Mouse (Mus musculus) CH12.LX (cell line): ENCODE measurements around the gene 5730596B20Rik. TPM values are rescaled to one million over a fixed set of nuclear protein-coding genes. Genes with fewer than 3 reads are reported as not detected.

Experiments
- DNase-seq: peaks from one replicate; pipeline ENCODE4 v3.0.0-alpha.2; 2013; ENCODE audit errors: extremely low read depth
- H3K27ac ChIP-seq: 2 replicates; pipeline ENCODE4 v1.5.1; 2012; ENCODE audit warnings: low read depth, mild to moderate bottlenecking, control low read depth, moderate library complexity; ENCODE audit not compliant: insufficient read depth
- H3K27me3 ChIP-seq: replicated peaks from 2 replicates; pipeline ENCODE3; 2012; ENCODE audit warnings: inconsistent platforms
- H3K36me3 ChIP-seq, 2 experiments: replicated peaks in 1 of 2; 2 replicates each; pipeline versions ENCODE3 to v1.6.1; 2012; ENCODE audit warnings: inconsistent platforms in 1 of 2, low read length in 1 of 2, mild to moderate bottlenecking in 1 of 2, mixed read lengths in 1 of 2, moderate library complexity in 1 of 2; ENCODE audit not compliant: control insufficient read depth in 1 of 2, insufficient read depth in 1 of 2
- H3K4me1 ChIP-seq, 2 experiments: 2 replicates each; pipeline ENCODE4 v1.6.1; 2012; ENCODE audit warnings: inconsistent platforms in 1 of 2, moderate library complexity in 1 of 2; ENCODE audit not compliant: insufficient read depth in 2 of 2, control insufficient read depth in 1 of 2
- H3K4me2 ChIP-seq: 2 replicates; pipeline ENCODE4 v1.6.1; 2012; ENCODE audit warnings: low read depth, mild to moderate bottlenecking, control low read depth; ENCODE audit not compliant: poor library complexity, insufficient read depth, severe bottlenecking
- H3K4me3 ChIP-seq, 3 experiments: fragments of 150-350 bp in 1 of 3; sonication (generic) in 1 of 3; replicated peaks in 1 of 3; 2 replicates each; pipeline versions ENCODE3 to v1.5.1; 2011 to 2012; ENCODE audit warnings: low read depth in 2 of 3, low read length in 2 of 3, mild to moderate bottlenecking in 2 of 3, moderate library complexity in 2 of 3, control low read depth in 1 of 3, improper control_type of control experiment in 1 of 3, inconsistent platforms in 1 of 3, mixed read lengths in 1 of 3; ENCODE audit not compliant: poor library complexity in 1 of 3
- H3K79me2 ChIP-seq: replicated peaks from 2 replicates; pipeline ENCODE4 v1.6.1; 2012; ENCODE audit warnings: mild to moderate bottlenecking, moderate library complexity; ENCODE audit not compliant: control insufficient read depth, poor library complexity, insufficient read depth, severe bottlenecking; ENCODE audit errors: extremely low read depth
- H3K9ac ChIP-seq: 2 replicates; pipeline ENCODE4 v1.6.1; 2012; ENCODE audit warnings: low read depth, mild to moderate bottlenecking, control low read depth, moderate library complexity; ENCODE audit not compliant: insufficient read depth
- H3K9me3 ChIP-seq: replicated peaks from 2 replicates; pipeline ENCODE3; 2012; ENCODE audit warnings: low read length, inconsistent platforms, mixed read lengths
- CHD1 ChIP-seq: IDR thresholded peaks from 2 replicates; pipeline ENCODE4 v1.6.1; 2012; ENCODE audit warnings: low read depth, low read length, improper control_type of control experiment, inconsistent platforms
- HCFC1 ChIP-seq: IDR thresholded peaks from 2 replicates; pipeline ENCODE4 v1.6.1; 2012; ENCODE audit warnings: low read depth, mild to moderate bottlenecking, inconsistent platforms, low read length, improper control_type of control experiment
- IRF4 ChIP-seq: IDR thresholded peaks from 2 replicates; pipeline ENCODE4 v1.6.1; 2014; ENCODE audit warnings: low read depth, mild to moderate bottlenecking, inconsistent platforms, low read length, improper control_type of control experiment
- JUND ChIP-seq: conservative IDR thresholded peaks from 2 replicates; pipeline ENCODE4 v1.6.1; 2011; ENCODE audit warnings: low read depth, low read length, improper control_type of control experiment
- MAFK ChIP-seq: IDR thresholded peaks from 2 replicates; pipeline ENCODE4 v1.6.1; 2011; ENCODE audit warnings: low read length, improper control_type of control experiment; ENCODE audit not compliant: insufficient replicate concordance
- MXI1 ChIP-seq: IDR thresholded peaks from 2 replicates; pipeline ENCODE4 v1.6.1; 2011; ENCODE audit warnings: mild to moderate bottlenecking, low read depth, low read length, improper control_type of control experiment
- NELFE ChIP-seq: IDR thresholded peaks from 2 replicates; pipeline ENCODE4 v1.6.1; 2011; ENCODE audit warnings: low read depth, low read length, improper control_type of control experiment
- PAX5 ChIP-seq: IDR thresholded peaks from 2 replicates; pipeline ENCODE4 v1.6.1; 2012; ENCODE audit warnings: low read length, inconsistent platforms, mixed read lengths
- POLR2AphosphoS2 ChIP-seq: IDR thresholded peaks from 2 replicates; pipeline ENCODE4 v1.6.1; 2011; ENCODE audit warnings: low read depth, low read length, improper control_type of control experiment
- SIN3A ChIP-seq: IDR thresholded peaks from 2 replicates; pipeline ENCODE4 v1.6.1; 2012; ENCODE audit warnings: low read length, improper control_type of control experiment, inconsistent platforms
- TBP ChIP-seq: conservative IDR thresholded peaks from 2 replicates; pipeline ENCODE4 v1.6.1; 2011; ENCODE audit warnings: low read depth, low read length, improper control_type of control experiment
- USF1 ChIP-seq: IDR thresholded peaks from 2 replicates; pipeline ENCODE4 v1.6.1; 2014; ENCODE audit warnings: low read depth, mild to moderate bottlenecking, inconsistent platforms, low read length, improper control_type of control experiment
- ZKSCAN1 ChIP-seq: IDR thresholded peaks from 2 replicates; pipeline ENCODE4 v1.6.1; 2012; ENCODE audit warnings: low read depth, inconsistent platforms, low read length, improper control_type of control experiment, borderline replicate concordance
- ZMIZ1 ChIP-seq: IDR thresholded peaks from 2 replicates; pipeline ENCODE4 v1.6.1; 2012; ENCODE audit warnings: low read depth, mild to moderate bottlenecking, inconsistent platforms, low read length, improper control_type of control experiment
- ZNF384 ChIP-seq: IDR thresholded peaks from 2 replicates; pipeline ENCODE4 v1.6.1; 2012; ENCODE audit warnings: low read depth, low read length, improper control_type of control experiment, inconsistent platforms
- dilution Hi-C: fragments of 300-500 bp; cut with MboI; formaldehyde crosslinking; loops from 2 replicates; pipeline ENCODE4 v1.14.3; 2020; ENCODE audit warnings: low sequenced_read_pairs; ENCODE audit not compliant: extremely low pct_unique_long_range_greater_than_20kb, extremely low pct_ligation_motif_present
- in situ Hi-C: fragments of 300-500 bp; cut with MboI; formaldehyde crosslinking; loops from 3 replicates; pipeline ENCODE4 v1.14.3; 2019; ENCODE audit warnings: low sequenced_read_pairs, low pct_ligation_motif_present, low pct_unique_long_range_greater_than_20kb, mixed read lengths
- polyA plus RNA-seq: library from polyadenylated mRNA; unstranded; fragments of >175 nt; gene quantifications from 2 replicates; pipeline ENCODE4 v1.2.1, GENCODE M21; 2012; ENCODE audit warnings: low read depth; ENCODE audit not compliant: insufficient read length
- total RNA-seq, 2 experiments: library from RNA; depleted of rRNA; stranded (reverse); fragments of 300-350 nt in 1 of 2; fragments of >200 nt in 1 of 2; gene quantifications; 2 replicates each; pipeline ENCODE4 v1.2.3; 2012 to 2014

The 5730596B20Rik gene
- total and polyA plus RNA-seq, 3 experiments, result 0.07 TPM; not detected in 2

DNA sequence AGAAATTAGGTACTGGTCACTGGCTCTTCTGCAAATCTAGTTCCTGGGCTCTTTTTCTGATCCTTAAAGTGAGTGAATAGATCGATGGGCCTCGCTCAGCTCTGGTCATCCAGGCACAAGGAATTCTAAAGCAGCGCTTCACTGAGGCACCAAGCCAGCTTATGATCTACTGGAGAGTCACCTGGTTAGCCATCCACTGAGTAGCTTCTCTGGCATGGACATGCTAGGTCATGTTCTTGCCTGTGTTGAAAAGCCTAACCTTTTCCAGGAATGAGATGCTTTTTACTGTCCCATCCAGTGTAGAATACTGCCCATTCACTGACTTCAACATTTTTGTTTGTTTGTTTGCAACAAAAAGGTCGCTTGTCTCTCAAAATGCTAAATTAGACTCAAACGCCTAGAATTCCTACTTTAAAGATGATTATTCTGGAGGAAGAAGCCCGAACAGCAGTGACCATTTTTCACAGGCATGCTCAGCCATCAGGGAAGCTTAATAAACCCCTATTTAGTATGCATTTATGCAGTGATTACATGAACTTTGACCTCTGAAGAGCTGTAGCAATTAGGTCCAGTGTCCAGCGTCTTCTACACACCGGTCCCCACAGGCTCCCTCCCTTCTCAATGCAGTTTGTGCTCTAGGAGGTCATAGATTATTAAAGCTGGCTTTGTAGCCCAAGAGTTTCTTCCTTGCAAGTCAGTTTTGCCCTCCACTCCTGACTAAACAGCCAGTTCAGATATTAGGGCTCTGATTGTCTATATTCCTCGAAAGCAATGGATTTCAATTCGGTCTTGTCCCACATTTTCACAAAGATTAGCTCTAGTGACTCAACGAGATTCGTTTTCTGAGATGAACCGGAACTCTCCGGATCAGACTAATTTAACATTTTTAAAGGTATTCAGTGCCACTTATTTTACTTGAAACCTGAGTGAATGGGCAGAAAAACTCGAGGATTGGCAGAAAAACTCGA, 24.8 kb upstream of the 5730596B20Rik start:
- Histone ChIP-seq H3K79me2 (no peaks in the 10 kb centered on the region), H3K27me3 (no peaks in the 10 kb centered on the region), H3K4me2 (no peak overlapping the region), H3K36me3 (peaks cover 0 to 10% of the 10 kb centered on the region in 2 experiments), H3K9me3 (no peaks in the 10 kb centered on the region), H3K4me3 (no peak overlapping the region), H3K27ac (no peak overlapping the region), H3K4me1 (peaks cover 2 to 3% of the 10 kb centered on the region in 2 experiments; a peak in 2 of 4 replicates), H3K9ac (no peak overlapping the region)
- dilution Hi-C loops, result no loop called here
- in situ Hi-C loops, result no loop called here
- no peak for DNase-seq
- no peak for TF ChIP-seq MAFK
- TF ChIP-seq TBP, result no peak
- no peak for TF ChIP-seq MXI1
- no peak for TF ChIP-seq POLR2AphosphoS2
- TF ChIP-seq CHD1, result no peak
- no peak for TF ChIP-seq PAX5
- no peak for TF ChIP-seq IRF4
- TF ChIP-seq ZMIZ1, result no peak

DNA sequence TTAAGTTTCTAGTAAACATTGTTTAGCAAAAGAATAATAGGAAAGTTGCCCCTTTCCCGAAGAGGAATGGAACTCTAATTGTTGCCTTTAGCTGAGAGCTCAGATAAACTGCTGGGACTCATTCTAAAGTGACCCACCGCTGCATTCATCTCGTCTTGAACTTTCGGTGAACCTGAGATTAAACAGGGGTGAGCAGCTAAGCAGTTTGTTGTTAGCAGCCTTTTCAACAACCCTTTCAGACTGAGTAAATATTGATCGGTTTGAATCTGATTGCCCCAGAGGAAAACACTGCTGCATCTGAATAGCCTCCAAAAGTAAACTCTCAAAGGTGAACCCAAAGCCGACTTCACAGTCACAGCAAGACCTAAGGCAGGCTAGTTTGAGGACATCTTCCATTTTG, 24.0 kb upstream of the 5730596B20Rik start:
- no peak for TF ChIP-seq HCFC1
- TF ChIP-seq NELFE, result no peak
- no peak for TF ChIP-seq ZKSCAN1
- no peak for TF ChIP-seq SIN3A
- no peak for TF ChIP-seq ZNF384
- no peak for TF ChIP-seq USF1
- TF ChIP-seq POLR2AphosphoS2, result no peak
- TF ChIP-seq ZMIZ1, result no peak
- TF ChIP-seq JUND, result no peak
- TF ChIP-seq, all 38 proteins: peak for 0
- H3K4me1 ChIP-seq, result peaks cover 5 to 7% of the 10 kb centered on the region in 2 experiments; a peak in 2 of 4 replicates
- no peaks in the 10 kb centered on the region for H3K79me2 ChIP-seq
- H3K9ac ChIP-seq, result no peak overlapping the region
- no peak for DNase-seq
- H3K27me3 ChIP-seq, result no peaks in the 10 kb centered on the region
- H3K4me3 ChIP-seq, result no peak overlapping the region
- H3K4me2 ChIP-seq, result no peak overlapping the region
- H3K27ac ChIP-seq, result no peak overlapping the region
- in situ Hi-C loops (no loop called here), dilution Hi-C loops (no loop called here)
- no peaks in the 10 kb centered on the region for H3K9me3 ChIP-seq
- H3K36me3 ChIP-seq, result peaks cover 0 to 10% of the 10 kb centered on the region in 2 experiments
